Mouse (Mus musculus) heart, embryonic 16.5 days (tissue): Measurements from ENCODE around the gene Prrg2. TPM values are rescaled to one million over a fixed set of nuclear protein-coding genes. Genes with fewer than 3 reads are reported as not detected.
"Not testable (repeated sequence)": the region's sequence is repeated elsewhere in the genome, so short reads cannot be mapped to it uniquely, and the experiment has no call there.

Source experiments
- ATAC-seq: fragments of 200-750 bp; cut with Nextera tagmentation; replicated peaks from 2 replicates; pipeline ENCODE4 v1.8.0; 2017; ENCODE audit warnings: moderate number of reproducible peaks; ENCODE audit not compliant: insufficient read depth, low FRiP score; ENCODE audit errors: extremely low read depth
- H3K27ac ChIP-seq: fragments of 300-500 bp; sonication (generic); 2 replicates; pipeline ENCODE4 v1.5.1; 2014; ENCODE audit warnings: mild to moderate bottlenecking, low read length, control low read depth, moderate library complexity
- H3K27me3 ChIP-seq: fragments of 300-500 bp; sonication (generic); 2 replicates; pipeline ENCODE4 v1.6.1; 2014; ENCODE audit warnings: low read length, mixed read lengths; ENCODE audit not compliant: control insufficient read depth, insufficient read depth
- H3K36me3 ChIP-seq: fragments of 300-500 bp; sonication (generic); 2 replicates; pipeline ENCODE4 v1.6.1; 2014; ENCODE audit not compliant: control insufficient read depth, insufficient read depth
- H3K4me1 ChIP-seq: fragments of 300-500 bp; sonication (generic); 2 replicates; pipeline ENCODE4 v1.6.1; 2014; ENCODE audit warnings: low read length, mixed read lengths; ENCODE audit not compliant: control insufficient read depth, insufficient read depth
- H3K4me2 ChIP-seq: fragments of 300-500 bp; sonication (generic); 2 replicates; pipeline ENCODE4 v1.6.1; 2014; ENCODE audit warnings: low read depth, mild to moderate bottlenecking, control low read depth, low read length
- H3K4me3 ChIP-seq: fragments of 300-500 bp; sonication (generic); 2 replicates; pipeline ENCODE4 v1.5.1; 2014; ENCODE audit warnings: mild to moderate bottlenecking, control low read depth, low read length
- H3K9ac ChIP-seq: fragments of 300-500 bp; sonication (generic); 2 replicates; pipeline ENCODE4 v1.6.1; 2014; ENCODE audit warnings: low read length, control low read depth
- H3K9me3 ChIP-seq: fragments of 300-500 bp; sonication (generic); replicated peaks from 2 replicates; pipeline ENCODE4 v1.6.1; 2016; ENCODE audit warnings: low read length; ENCODE audit not compliant: control insufficient read depth
- WGBS: fragments of 180-500 bp; shearing (Covaris S2); extraction: QIAGEN DNeasy Blood & Tissue Kit; methylation state at CpG from one replicate; pipeline ENCODE4 v1.1.7; 2014; 5-methylcytosine and 5-hydroxymethylcytosine counted together
- polyA plus RNA-seq: library from polyadenylated mRNA; unstranded; fragments of >200 nt; fragmentation: Nextera tagmentation; extraction: Ambion mirVana; gene quantifications from 2 replicates; pipeline ENCODE4 v1.2.1, GENCODE M21; 2015

The Prrg2 gene
- polyA plus RNA-seq, 1 experiment from 2014 or later = 12.9 TPM

DNA sequence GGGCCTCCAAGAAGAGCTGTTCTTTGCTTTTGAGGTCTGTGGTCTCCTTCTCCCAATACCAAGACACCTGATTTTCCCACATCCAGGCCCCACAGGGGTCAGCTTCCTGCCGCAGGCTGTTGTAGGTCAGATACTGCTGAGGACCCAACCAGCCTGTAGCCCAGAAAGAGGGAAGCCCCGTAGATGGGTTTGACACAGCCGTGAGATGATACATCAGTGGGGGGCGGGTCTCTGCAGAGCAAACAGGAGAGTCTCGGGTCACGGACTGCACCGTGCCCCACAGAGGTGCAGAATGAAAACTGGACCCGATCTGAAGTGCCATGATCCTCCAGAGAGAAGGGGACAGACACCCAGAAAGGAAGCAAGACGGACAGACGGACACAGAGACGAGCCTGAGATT, 40.0 kb upstream of the Prrg2 start:
- WGBS = 80% methylated on average over 11 of the region's 11 CpGs
- no peak for ATAC-seq
- Histone ChIP-seq H3K9me3 (no peaks in the 10 kb centered on the region), H3K4me3 (peak overlapping the region; percentile 47), H3K9ac (peak overlapping the region; percentile 73; the same call in 1 of the 2 replicates), H3K27ac (no peak overlapping the region), H3K4me1 (peaks cover 16% of the 10 kb centered on the region), H3K36me3 (no peaks in the 10 kb centered on the region), H3K27me3 (no peaks in the 10 kb centered on the region), H3K4me2 (peak overlapping the region; percentile 58)

DNA sequence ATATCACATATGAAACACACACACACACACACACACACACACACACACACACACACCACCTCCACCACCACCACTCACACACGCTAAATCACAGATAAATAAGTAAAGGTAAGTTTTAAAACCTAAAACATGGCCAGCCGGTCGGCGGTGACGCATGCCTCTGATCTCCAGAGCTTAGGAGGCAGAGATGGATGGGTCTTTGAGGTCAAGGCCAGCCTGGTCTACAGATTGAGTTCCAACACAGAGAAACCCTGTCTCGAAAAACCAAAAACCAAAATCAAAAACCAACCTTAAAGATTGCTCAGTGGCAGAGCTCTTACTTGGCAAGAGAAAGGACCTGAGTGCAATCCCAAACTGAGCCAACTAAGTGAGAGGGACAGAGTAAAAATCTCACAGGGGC, 37.6 kb upstream of the Prrg2 start:
- Histone ChIP-seq H3K9ac (no peak overlapping the region), H3K4me1 (peaks cover 16% of the 10 kb centered on the region), H3K27ac (no peak overlapping the region), H3K27me3 (no peaks in the 10 kb centered on the region), H3K9me3 (no peaks in the 10 kb centered on the region), H3K4me2 (no peak overlapping the region), H3K4me3 (no peak overlapping the region), H3K36me3 (no peaks in the 10 kb centered on the region)
- WGBS = 88% methylated on average over 6 of the region's 6 CpGs
- ATAC-seq = no peak

DNA sequence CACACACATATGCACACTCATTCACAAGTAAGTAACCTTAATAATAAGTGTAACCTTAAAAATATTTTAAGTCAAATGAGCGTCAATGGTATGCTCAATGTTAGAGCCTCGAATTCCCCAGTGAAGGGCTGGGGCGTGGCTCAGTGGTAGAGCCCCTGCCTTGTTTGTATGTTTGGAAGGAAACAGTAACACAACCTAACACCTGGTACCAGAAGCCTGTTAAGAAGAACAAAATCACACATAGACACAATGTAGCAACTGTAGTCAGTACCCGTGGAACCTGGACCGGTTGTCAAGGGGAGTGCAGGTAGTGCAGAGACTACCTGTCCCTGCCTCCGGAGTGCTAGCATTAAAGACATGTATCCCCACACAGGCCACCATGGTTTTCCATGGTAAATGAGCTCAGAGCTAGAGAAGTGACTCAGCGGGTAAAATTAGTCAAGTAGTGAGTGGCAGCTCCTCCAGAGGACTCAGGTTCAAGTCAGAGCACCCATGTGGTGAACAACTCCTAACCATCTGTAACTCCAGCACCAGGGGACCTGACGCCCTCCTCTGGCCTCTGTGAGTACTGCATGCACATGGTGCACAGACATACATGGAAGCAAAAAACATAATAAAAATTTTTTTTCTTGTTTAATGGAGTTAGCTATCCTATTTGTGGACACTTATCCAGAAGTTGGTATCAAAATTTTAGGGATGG, 36.2 kb upstream of the Prrg2 start:
- H3K4me1 ChIP-seq = peaks cover 9% of the 10 kb centered on the region; the same call in 1 of the 2 replicates
- H3K4me2 ChIP-seq = no peak overlapping the region
- H3K9me3 ChIP-seq = no peaks in the 10 kb centered on the region
- no peak overlapping the region for H3K4me3 ChIP-seq
- H3K27me3 ChIP-seq = no peaks in the 10 kb centered on the region
- WGBS = 84% methylated on average over 8 of the region's 8 CpGs
- H3K36me3 ChIP-seq = no peaks in the 10 kb centered on the region
- no peak overlapping the region for H3K9ac ChIP-seq
- ATAC-seq = no peak
- no peak overlapping the region for H3K27ac ChIP-seq

DNA sequence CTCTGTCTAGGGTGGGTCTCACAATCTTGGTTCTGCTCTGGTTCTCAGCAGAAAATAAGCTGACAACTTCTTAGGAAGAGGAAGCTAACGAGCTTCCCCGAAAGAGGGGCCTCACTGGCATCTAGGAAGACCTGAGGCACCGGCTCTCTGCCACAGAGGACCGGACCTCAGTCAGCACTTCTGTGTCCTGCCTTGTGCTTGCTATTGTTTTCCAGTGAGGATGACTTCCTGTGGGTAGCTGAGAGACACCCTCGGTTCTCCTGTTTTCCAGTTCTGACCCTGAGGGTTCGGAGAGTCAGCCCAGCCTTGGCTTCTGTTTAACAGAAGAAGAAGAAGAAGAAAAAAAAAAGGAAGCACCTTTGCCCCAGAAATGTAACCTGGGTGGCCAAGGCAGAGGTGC, 35.0 kb upstream of the Prrg2 start:
- Histone ChIP-seq H3K27me3 (no peaks in the 10 kb centered on the region), H3K9me3 (no peaks in the 10 kb centered on the region), H3K27ac (no peak overlapping the region; the same call in 1 of the 2 replicates), H3K36me3 (no peaks in the 10 kb centered on the region), H3K4me2 (no peak overlapping the region), H3K4me3 (no peak overlapping the region), H3K9ac (no peak overlapping the region), H3K4me1 (peaks cover 9% of the 10 kb centered on the region)
- WGBS = 52% methylated on average over 6 of the region's 6 CpGs
- ATAC-seq = no peak

DNA sequence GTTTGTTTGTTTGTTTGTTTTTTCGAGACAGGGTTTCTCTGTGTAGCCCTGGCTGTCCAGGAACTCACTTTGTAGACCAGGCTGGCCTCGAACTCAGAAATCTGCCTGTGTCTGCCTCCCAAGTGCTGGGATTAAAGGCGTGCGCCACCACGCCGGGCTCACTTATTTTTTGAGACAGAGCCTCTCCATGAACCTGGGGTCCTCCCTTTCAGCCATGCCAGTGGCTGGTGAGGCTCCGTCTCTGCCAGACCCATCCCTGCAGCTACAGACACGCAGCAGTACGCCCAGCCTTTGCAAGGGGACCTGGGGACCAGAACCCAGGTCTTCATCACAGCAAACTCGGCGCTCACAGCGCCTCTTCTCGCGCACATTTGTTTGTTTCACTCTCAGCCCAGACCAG, 33.5 kb upstream of the Prrg2 start:
- H3K27me3 ChIP-seq, H3K36me3 ChIP-seq, H3K4me2 ChIP-seq, H3K4me3 ChIP-seq, H3K9ac ChIP-seq, H3K4me1 ChIP-seq, H3K27ac ChIP-seq, H3K9me3 ChIP-seq, ATAC-seq: not testable (repeated sequence)
- WGBS = 93% methylated on average over 14 of the region's 14 CpGs

DNA sequence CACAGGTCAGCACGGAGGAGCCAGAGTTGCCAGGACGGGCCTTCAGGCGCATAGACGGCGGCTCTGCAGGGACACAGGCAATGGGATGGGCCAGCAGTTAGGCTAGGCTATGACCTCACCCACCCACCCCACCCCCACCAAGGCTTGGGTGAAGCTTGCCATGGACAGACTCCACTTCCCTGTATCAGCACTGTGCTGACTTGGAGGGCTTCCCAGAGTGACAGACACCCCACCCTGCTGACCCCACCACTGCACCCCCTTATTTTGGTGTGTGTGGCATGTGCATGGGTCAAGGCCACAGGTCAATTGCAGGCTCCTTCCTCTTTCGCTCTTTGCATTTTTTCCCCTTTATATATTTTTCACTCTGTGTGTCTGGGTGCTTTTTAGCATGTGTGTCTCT, 32.9 kb upstream of the Prrg2 start:
- no peaks in the 10 kb centered on the region for H3K36me3 ChIP-seq
- H3K27ac ChIP-seq = no peak overlapping the region
- H3K4me1 ChIP-seq = peaks cover 13% of the 10 kb centered on the region
- no peak overlapping the region for H3K4me3 ChIP-seq
- no peak for ATAC-seq
- no peak overlapping the region for H3K4me2 ChIP-seq
- no peaks in the 10 kb centered on the region for H3K27me3 ChIP-seq
- WGBS = 70% methylated on average over 6 of the region's 6 CpGs
- H3K9me3 ChIP-seq = no peaks in the 10 kb centered on the region
- H3K9ac ChIP-seq = no peak overlapping the region

DNA sequence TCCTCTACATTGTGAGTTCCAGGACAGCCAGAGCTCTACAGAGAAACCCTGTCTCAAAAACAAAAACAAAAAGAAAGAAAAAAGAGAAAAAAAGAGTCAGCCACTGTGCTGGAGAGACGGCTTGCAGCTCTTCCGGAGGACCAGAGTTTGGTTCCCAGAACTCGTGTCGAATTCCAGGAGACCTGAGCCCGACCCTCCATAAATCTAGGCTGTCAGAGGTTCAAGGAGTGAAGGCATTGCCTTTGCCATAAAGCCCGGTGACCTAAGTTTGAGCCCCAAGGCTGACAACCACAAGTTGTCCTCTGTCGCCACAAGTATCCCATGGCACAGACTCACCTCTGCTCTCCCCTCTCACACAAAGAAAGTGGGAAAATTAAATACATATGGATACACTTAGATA, 31.6 kb upstream of the Prrg2 start:
- peaks cover 15% of the 10 kb centered on the region for H3K4me1 ChIP-seq
- no peak overlapping the region for H3K4me3 ChIP-seq
- no peak overlapping the region for H3K9ac ChIP-seq
- 55% methylated on average over 7 of the region's 7 CpGs for WGBS
- no peak overlapping the region for H3K4me2 ChIP-seq
- H3K27me3 ChIP-seq = no peaks in the 10 kb centered on the region
- H3K36me3 ChIP-seq = no peaks in the 10 kb centered on the region
- no peaks in the 10 kb centered on the region for H3K9me3 ChIP-seq
- no peak for ATAC-seq
- no peak overlapping the region for H3K27ac ChIP-seq

DNA sequence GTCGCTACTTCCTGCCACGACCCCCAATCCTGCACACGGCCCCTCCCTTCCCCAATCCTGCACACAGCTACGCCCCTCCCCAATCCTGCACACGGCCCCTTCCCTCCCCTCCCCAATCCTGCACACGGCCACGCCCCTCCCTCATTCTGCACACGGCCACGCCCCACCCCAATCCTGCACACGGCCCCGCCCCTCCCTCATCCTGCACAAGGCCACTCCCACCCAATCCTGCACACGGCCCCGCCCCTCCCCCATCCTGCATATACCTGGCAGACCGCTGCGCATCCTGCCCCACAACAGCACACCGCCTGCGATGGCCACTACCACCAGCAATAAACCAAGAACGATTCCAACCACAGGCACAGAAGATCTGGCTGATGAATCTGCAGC, 31.0 kb upstream of the Prrg2 start:
- Histone ChIP-seq H3K4me1 (peaks cover 15% of the 10 kb centered on the region), H3K36me3 (peaks cover 2% of the 10 kb centered on the region; the same call in 1 of the 2 replicates), H3K27me3 (no peaks in the 10 kb centered on the region), H3K4me3 (no peak overlapping the region), H3K9ac (no peak overlapping the region), H3K4me2 (no peak overlapping the region), H3K9me3 (no peaks in the 10 kb centered on the region), H3K27ac (no peak overlapping the region)
- 40% methylated on average over 18 of the region's 18 CpGs for WGBS
- no peak for ATAC-seq

DNA sequence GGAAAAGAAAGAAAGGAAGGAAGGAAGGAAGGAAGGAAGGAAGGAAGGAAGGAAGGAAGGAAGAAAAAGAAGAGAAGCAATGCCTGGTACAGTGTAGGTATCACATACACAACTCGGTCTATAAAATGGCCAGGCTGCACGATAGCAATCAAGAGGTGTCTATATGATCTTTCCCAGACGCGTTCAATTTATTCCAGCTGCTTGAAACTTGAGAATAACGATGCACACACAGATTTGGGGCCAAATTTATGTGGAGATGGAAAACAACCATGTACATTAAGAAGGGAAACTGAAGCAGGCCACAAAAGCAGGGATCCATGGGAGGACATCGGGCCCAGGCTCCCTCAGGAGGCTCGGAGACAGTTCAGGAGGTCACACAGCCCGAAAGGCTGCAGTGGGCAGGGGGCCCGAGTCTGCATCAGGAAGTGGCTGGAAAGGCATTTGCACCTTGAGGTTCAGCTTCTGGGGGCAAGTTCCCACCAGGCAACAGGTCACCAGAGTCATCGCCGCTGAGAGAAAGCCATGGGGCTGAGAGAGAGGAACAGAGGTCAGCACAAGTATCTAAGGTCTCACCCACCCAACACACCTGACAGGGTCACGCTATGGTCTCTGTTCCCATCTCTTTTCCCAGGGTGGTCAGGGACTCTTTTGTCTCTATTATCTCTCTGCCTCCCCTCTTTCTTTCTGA, 30.5 kb upstream of the Prrg2 start:
- Histone ChIP-seq H3K4me1 (peaks cover 15% of the 10 kb centered on the region), H3K9me3 (no peaks in the 10 kb centered on the region), H3K27me3 (no peaks in the 10 kb centered on the region), H3K36me3 (peaks cover 6% of the 10 kb centered on the region; the same call in 1 of the 2 replicates), H3K27ac (peak overlapping the region; percentile 14; the same call in 1 of the 2 replicates), H3K4me2 (no peak overlapping the region), H3K4me3 (no peak overlapping the region), H3K9ac (no peak overlapping the region)
- ATAC-seq = no peak
- 55% methylated on average over 12 of the region's 12 CpGs for WGBS
